Mouse (Mus musculus) kidney, embryonic 16.5 days (tissue): ENCODE measurements at regions not wholly inside any gene's neighbourhood (a gene's known extent, or its start where the extent isn't known, plus 50 kb on each side); places are given as distances from the start of the nearest gene placed in this dataset.

Experiments used
- ATAC-seq: fragments of 200-750 bp; cut with Nextera tagmentation; 2 replicates; pipeline ENCODE4 v1.8.0; 2017; ENCODE audit warnings: moderate TSS enrichment; ENCODE audit not compliant: low FRiP score, low TSS enrichment
- H3K27ac ChIP-seq: fragments of 300-500 bp; sonication (generic); 2 replicates; pipeline ENCODE4 v1.5.1; 2014; ENCODE audit warnings: low read length
- H3K27me3 ChIP-seq: fragments of 300-500 bp; sonication (generic); 2 replicates; pipeline ENCODE4 v1.6.1; 2014; ENCODE audit warnings: low read length, control low read depth, mixed read lengths; ENCODE audit not compliant: insufficient read depth
- H3K36me3 ChIP-seq: fragments of 300-500 bp; sonication (generic); 2 replicates; pipeline ENCODE4 v1.6.1; 2014; ENCODE audit warnings: low read length, control low read depth, mixed read lengths; ENCODE audit not compliant: insufficient read depth
- H3K4me1 ChIP-seq: fragments of 300-500 bp; sonication (generic); 2 replicates; pipeline ENCODE4 v1.6.1; 2014; ENCODE audit warnings: low read length, control low read depth, mixed read lengths; ENCODE audit not compliant: insufficient read depth
- H3K4me2 ChIP-seq: fragments of 300-500 bp; sonication (generic); replicated peaks from 2 replicates; pipeline ENCODE4 v1.6.1; 2014; ENCODE audit warnings: low read depth, low read length
- H3K4me3 ChIP-seq: fragments of 300-500 bp; sonication (generic); 2 replicates; pipeline ENCODE4 v1.5.1; 2014; ENCODE audit warnings: mild to moderate bottlenecking, low read length
- H3K9ac ChIP-seq: fragments of 300-500 bp; sonication (generic); replicated peaks from 2 replicates; pipeline ENCODE4 v1.6.1; 2014; ENCODE audit warnings: low read length
- H3K9me3 ChIP-seq: fragments of 300-500 bp; sonication (generic); 2 replicates; pipeline ENCODE4 v1.6.1; 2016; ENCODE audit warnings: low read length, control low read depth
- WGBS: fragments of 180-500 bp; shearing (Covaris S2); extraction: QIAGEN DNeasy Blood & Tissue Kit; methylation state at CpG from one replicate; pipeline ENCODE4 v1.1.7; 2014; 5-methylcytosine and 5-hydroxymethylcytosine counted together

GRCm38 (mm10) chr4:12316024-12316423 is 144.2 kb upstream of the Fam92a start:
- no peaks in the 10 kb centered on the region for H3K36me3 ChIP-seq
- no peaks in the 10 kb centered on the region for H3K4me1 ChIP-seq
- no peak overlapping the region for H3K4me3 ChIP-seq
- no peaks in the 10 kb centered on the region for H3K9me3 ChIP-seq
- ATAC-seq, result no peak
- no peak overlapping the region for H3K27ac ChIP-seq
- no peak overlapping the region for H3K4me2 ChIP-seq
- no peaks in the 10 kb centered on the region for H3K27me3 ChIP-seq
- no peak overlapping the region for H3K9ac ChIP-seq
- 93% methylated on average over 1 of the region's 1 CpGs for WGBS

DNA sequence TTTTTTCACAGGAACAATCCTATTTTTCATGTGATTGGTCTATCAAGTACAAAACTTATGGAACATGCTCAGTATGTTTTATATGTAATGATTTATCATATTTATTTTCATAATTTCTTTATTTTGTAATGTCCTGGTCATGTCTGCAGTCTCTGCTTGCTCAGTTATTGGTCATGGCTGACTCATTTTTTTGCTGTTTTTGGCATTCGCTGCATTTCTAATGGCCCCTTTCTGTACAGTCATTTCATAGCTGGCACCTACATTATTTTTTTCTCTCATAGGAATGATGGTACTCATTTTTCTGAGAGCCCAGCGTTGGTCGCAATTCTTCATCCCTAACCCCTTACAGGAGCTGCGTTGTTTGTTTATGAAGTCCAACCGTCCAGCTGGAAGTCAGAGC is 136.5 kb upstream of the Fam92a start:
- no peak for ATAC-seq
- no peaks in the 10 kb centered on the region for H3K9me3 ChIP-seq
- H3K4me3 ChIP-seq, result no peak overlapping the region
- H3K4me1 ChIP-seq, result no peaks in the 10 kb centered on the region
- no peaks in the 10 kb centered on the region for H3K27me3 ChIP-seq
- H3K36me3 ChIP-seq, result no peaks in the 10 kb centered on the region
- no peak overlapping the region for H3K27ac ChIP-seq
- no peak overlapping the region for H3K4me2 ChIP-seq
- 83% methylated on average over 5 of the region's 5 CpGs for WGBS
- H3K9ac ChIP-seq, result no peak overlapping the region

- Histone ChIP-seq H3K27ac (no peak overlapping the region), H3K4me2 (no peak overlapping the region), H3K9me3 (no peaks in the 10 kb centered on the region), H3K4me3 (no peak overlapping the region), H3K4me1 (no peaks in the 10 kb centered on the region), H3K27me3 (no peaks in the 10 kb centered on the region), H3K36me3 (no peaks in the 10 kb centered on the region), H3K9ac (no peak overlapping the region)
- no peak for ATAC-seq
- WGBS, result 71% methylated on average over 9 of the region's 9 CpGs
Measured at GRCm38 (mm10) chr4:12306618-12307565, 135.1 kb upstream of the Fam92a start.

GRCm38 (mm10) chr4:12287079-12287686 is 115.4 kb upstream of the Fam92a start:
- Histone ChIP-seq H3K9ac (no peak overlapping the region), H3K9me3 (no peaks in the 10 kb centered on the region), H3K4me1 (no peaks in the 10 kb centered on the region), H3K36me3 (no peaks in the 10 kb centered on the region), H3K27ac (no peak overlapping the region), H3K4me3 (no peak overlapping the region), H3K27me3 (no peaks in the 10 kb centered on the region), H3K4me2 (no peak overlapping the region)
- ATAC-seq, result no peak
- 79% methylated on average over 4 of the region's 4 CpGs for WGBS

DNA sequence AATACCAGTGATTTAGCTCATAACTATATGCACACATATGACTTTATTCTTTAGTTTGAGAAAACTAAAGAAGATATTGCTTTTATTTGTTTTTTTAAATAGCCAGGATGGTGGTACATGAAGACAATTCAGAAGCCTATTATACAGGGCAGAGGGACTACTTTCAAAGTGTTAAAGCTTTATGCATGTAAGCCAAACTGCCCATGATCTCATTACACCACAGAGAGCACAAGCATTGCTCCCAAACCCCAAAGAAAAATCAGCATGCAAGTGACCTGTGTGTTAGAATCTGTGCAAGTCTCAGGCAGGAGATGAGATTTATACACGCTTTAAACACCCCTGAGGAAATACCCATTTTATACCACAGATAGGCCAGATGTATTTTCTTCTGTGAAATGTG is 114.6 kb upstream of the Fam92a start:
- no peak for ATAC-seq
- H3K27me3 ChIP-seq, result no peaks in the 10 kb centered on the region
- no peaks in the 10 kb centered on the region for H3K4me1 ChIP-seq
- H3K4me2 ChIP-seq, result no peak overlapping the region
- H3K9me3 ChIP-seq, result no peaks in the 10 kb centered on the region
- WGBS, result 97% methylated on average over 1 of the region's 1 CpGs
- H3K36me3 ChIP-seq, result no peaks in the 10 kb centered on the region
- H3K9ac ChIP-seq, result no peak overlapping the region
- no peak overlapping the region for H3K4me3 ChIP-seq
- no peak overlapping the region for H3K27ac ChIP-seq

- no peak overlapping the region for H3K27ac ChIP-seq
- no peak overlapping the region for H3K9ac ChIP-seq
- H3K4me1 ChIP-seq, result no peaks in the 10 kb centered on the region
- H3K9me3 ChIP-seq, result no peaks in the 10 kb centered on the region
- no peaks in the 10 kb centered on the region for H3K27me3 ChIP-seq
- H3K4me2 ChIP-seq, result no peak overlapping the region
- H3K36me3 ChIP-seq, result no peaks in the 10 kb centered on the region
- H3K4me3 ChIP-seq, result no peak overlapping the region
- no peak for ATAC-seq
Measured at GRCm38 (mm10) chr4:12285983-12286382, 114.2 kb upstream of the Fam92a start.

DNA sequence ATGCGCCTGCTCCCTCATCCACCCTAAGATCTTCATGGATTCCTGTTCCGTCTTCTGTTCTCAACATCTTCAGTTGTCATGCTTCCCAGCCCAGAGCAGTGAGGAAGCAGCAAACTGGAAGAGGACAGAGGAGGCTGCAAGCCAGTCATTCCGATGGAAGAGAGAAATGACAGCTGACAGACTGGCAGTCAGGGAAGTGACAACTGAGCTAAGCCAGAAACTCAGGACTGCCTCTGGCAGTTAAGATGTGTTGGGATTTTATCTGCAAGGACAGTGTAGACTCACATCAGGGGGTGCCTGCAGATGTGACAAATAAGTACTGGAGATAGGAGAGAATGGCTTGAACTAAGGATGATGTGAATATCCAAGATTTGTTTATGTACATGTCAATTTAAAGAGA is 106.1 kb upstream of the Fam92a start:
- no peak for ATAC-seq
- H3K9ac ChIP-seq, result no peak overlapping the region
- WGBS, result 78% methylated on average over 3 of the region's 3 CpGs

GRCm38 (mm10) chr4:12273369-12273768 is 101.6 kb upstream of the Fam92a start:
- no peak overlapping the region for H3K4me2 ChIP-seq
- H3K36me3 ChIP-seq, result no peaks in the 10 kb centered on the region
- WGBS, result 81% methylated on average over 6 of the region's 6 CpGs
- H3K27me3 ChIP-seq, result no peaks in the 10 kb centered on the region
- ATAC-seq, result no peak
- no peak overlapping the region for H3K9ac ChIP-seq
- H3K9me3 ChIP-seq, result no peaks in the 10 kb centered on the region
- H3K4me3 ChIP-seq, result no peak overlapping the region
- no peak overlapping the region for H3K27ac ChIP-seq
- no peaks in the 10 kb centered on the region for H3K4me1 ChIP-seq

More for the DNA sequence above, 106.1 kb upstream of the Fam92a start:
- Histone ChIP-seq H3K4me3 (no peak overlapping the region), H3K27me3 (no peaks in the 10 kb centered on the region), H3K4me2 (no peak overlapping the region), H3K9me3 (no peaks in the 10 kb centered on the region), H3K4me1 (no peaks in the 10 kb centered on the region), H3K27ac (no peak overlapping the region), H3K36me3 (no peaks in the 10 kb centered on the region)

GRCm38 (mm10) chr4:12272914-12273313 is 101.1 kb upstream of the Fam92a start:
- Histone ChIP-seq H3K27me3 (no peaks in the 10 kb centered on the region), H3K4me2 (no peak overlapping the region), H3K9ac (no peak overlapping the region), H3K4me3 (no peak overlapping the region), H3K36me3 (no peaks in the 10 kb centered on the region), H3K9me3 (no peaks in the 10 kb centered on the region), H3K4me1 (no peaks in the 10 kb centered on the region), H3K27ac (no peak overlapping the region)
- no peak for ATAC-seq
- 73% methylated on average over 6 of the region's 6 CpGs for WGBS

DNA sequence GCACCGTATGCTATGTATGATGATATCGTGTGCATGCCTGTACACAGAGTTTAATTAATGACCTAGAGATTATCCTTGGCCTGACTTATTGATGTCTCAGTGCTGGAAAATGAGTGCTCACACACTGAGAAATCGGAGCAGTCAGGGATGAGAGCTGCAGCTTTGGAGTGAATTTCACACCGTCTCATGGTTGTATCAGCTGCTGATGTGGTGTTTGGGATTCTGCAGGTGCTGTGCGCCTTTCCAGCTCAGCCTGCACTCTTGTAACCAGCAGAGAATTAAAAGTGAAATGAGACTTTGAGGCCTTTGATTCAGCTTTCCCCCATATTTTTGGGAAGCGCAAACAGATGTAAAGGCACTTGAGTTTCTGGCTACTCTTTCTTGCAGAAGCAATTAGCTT is 100.6 kb upstream of the Fam92a start:
- Histone ChIP-seq H3K36me3 (no peaks in the 10 kb centered on the region), H3K4me2 (no peak overlapping the region), H3K4me1 (no peaks in the 10 kb centered on the region), H3K27me3 (no peaks in the 10 kb centered on the region), H3K27ac (no peak overlapping the region), H3K9me3 (no peaks in the 10 kb centered on the region), H3K4me3 (no peak overlapping the region), H3K9ac (no peak overlapping the region)
- no peak for ATAC-seq
- WGBS, result 79% methylated on average over 6 of the region's 6 CpGs
